Mouse (Mus musculus) neural tube, embryonic 14.5 days (tissue): ENCODE measurements around the gene Treml2. TPM values are rescaled to one million over a fixed set of nuclear protein-coding genes. Genes with fewer than 3 reads are reported as not detected.

Experiments
- ATAC-seq: fragments of 200-750 bp; cut with Nextera tagmentation; 2 replicates; pipeline ENCODE4 v1.8.0; 2017; ENCODE audit warnings: low read depth, mild to moderate bottlenecking, moderate TSS enrichment, moderate library complexity
- H3K27ac ChIP-seq: fragments of 300-500 bp; sonication (generic); 2 replicates; pipeline ENCODE4 v1.5.1; 2014; ENCODE audit warnings: low read depth, mild to moderate bottlenecking, control low read depth, low read length, moderate library complexity, mixed read lengths
- H3K27me3 ChIP-seq: fragments of 300-500 bp; sonication (generic); 2 replicates; pipeline ENCODE4 v1.6.1; 2014; ENCODE audit warnings: low read length; ENCODE audit not compliant: control insufficient read depth, insufficient read depth
- H3K36me3 ChIP-seq: fragments of 300-500 bp; sonication (generic); 2 replicates; pipeline ENCODE4 v1.6.1; 2014; ENCODE audit warnings: low read length, mixed read lengths; ENCODE audit not compliant: control insufficient read depth, insufficient read depth
- H3K4me1 ChIP-seq: fragments of 300-500 bp; sonication (generic); 2 replicates; pipeline ENCODE4 v1.6.1; 2014; ENCODE audit warnings: low read length; ENCODE audit not compliant: control insufficient read depth, insufficient read depth
- H3K4me2 ChIP-seq: fragments of 300-500 bp; sonication (generic); 2 replicates; pipeline ENCODE4 v1.6.1; 2014; ENCODE audit warnings: mild to moderate bottlenecking, low read depth, low read length, control low read depth
- H3K4me3 ChIP-seq: fragments of 300-500 bp; sonication (generic); 2 replicates; pipeline ENCODE4 v1.5.1; 2014; ENCODE audit warnings: low read depth, low read length, control low read depth, mixed read lengths
- H3K9ac ChIP-seq: fragments of 300-500 bp; sonication (generic); replicated peaks from 2 replicates; pipeline ENCODE4 v1.6.1; 2014; ENCODE audit warnings: low read depth, mild to moderate bottlenecking, control low read depth, low read length, mixed read lengths
- H3K9me3 ChIP-seq: fragments of 300-500 bp; sonication (generic); 2 replicates; pipeline ENCODE4 v1.6.1; 2016; ENCODE audit warnings: low read length; ENCODE audit not compliant: control insufficient read depth
- WGBS: fragments of 180-500 bp; shearing (Covaris S2); extraction: QIAGEN DNeasy Blood & Tissue Kit; methylation state at CpG from one replicate; pipeline ENCODE4 v1.1.7; 2014; 5-methylcytosine and 5-hydroxymethylcytosine counted together
- polyA plus RNA-seq: library from polyadenylated mRNA; unstranded; fragments of >200 nt; fragmentation: Nextera tagmentation; extraction: Ambion mirVana; gene quantifications from 2 replicates; pipeline ENCODE4 v1.2.1, GENCODE M21; 2014

Gene Treml2
- polyA plus RNA-seq, 1 experiment from 2014 or later, result 0.05 TPM

DNA sequence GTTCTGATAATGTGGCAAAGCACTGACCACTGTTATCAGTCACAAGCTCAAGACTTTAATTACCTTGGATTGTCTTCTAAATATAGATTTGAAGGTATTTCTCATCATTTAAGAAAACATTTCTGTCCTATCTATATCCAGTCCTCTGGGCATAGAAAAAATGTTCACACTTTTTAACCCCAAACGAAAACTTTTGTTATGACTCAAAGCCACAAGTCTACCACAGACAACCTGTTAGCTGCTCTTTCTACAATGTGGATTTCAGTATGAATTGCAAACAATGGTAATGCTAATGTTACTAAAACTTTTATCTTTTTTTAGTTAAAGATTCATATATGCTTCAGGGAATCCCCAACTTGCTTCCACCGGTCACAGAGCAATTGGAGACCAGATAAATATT is 33.2 kb downstream of the Treml2 start:
- no peak overlapping the region for H3K9ac ChIP-seq
- no peak overlapping the region for H3K4me2 ChIP-seq
- no peaks in the 10 kb centered on the region for H3K27me3 ChIP-seq
- no peaks in the 10 kb centered on the region for H3K36me3 ChIP-seq
- H3K27ac ChIP-seq, result no peak overlapping the region
- no peaks in the 10 kb centered on the region for H3K9me3 ChIP-seq
- WGBS, result 95% methylated on average over 2 of the region's 2 CpGs
- H3K4me3 ChIP-seq, result no peak overlapping the region
- no peaks in the 10 kb centered on the region for H3K4me1 ChIP-seq
- ATAC-seq, result no peak

DNA sequence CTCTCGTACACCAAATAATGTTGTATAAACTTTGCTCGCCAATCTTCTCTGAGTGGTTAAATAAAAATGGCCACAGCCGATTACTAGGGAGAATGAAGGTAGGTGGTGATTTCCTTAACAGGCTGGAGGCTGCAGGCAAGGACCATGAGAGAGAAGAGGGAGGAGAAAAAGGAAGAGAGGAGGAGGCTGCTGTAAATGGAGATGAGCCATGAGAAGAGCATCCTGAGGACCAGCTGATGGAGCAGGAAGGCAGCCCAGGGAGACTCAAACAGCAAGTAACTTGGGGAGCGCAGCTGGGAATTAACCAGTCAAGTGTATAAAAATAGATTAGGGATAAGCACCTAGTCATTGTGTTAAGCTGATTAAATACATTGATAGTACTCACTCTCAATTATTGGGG is 34.9 kb downstream of the Treml2 start:
- WGBS, result 91% methylated on average over 4 of the region's 4 CpGs
- Histone ChIP-seq H3K4me2 (no peak overlapping the region), H3K9me3 (no peaks in the 10 kb centered on the region), H3K36me3 (no peaks in the 10 kb centered on the region), H3K4me1 (no peaks in the 10 kb centered on the region), H3K9ac (no peak overlapping the region), H3K27ac (no peak overlapping the region), H3K4me3 (no peak overlapping the region), H3K27me3 (no peaks in the 10 kb centered on the region)
- no peak for ATAC-seq

DNA sequence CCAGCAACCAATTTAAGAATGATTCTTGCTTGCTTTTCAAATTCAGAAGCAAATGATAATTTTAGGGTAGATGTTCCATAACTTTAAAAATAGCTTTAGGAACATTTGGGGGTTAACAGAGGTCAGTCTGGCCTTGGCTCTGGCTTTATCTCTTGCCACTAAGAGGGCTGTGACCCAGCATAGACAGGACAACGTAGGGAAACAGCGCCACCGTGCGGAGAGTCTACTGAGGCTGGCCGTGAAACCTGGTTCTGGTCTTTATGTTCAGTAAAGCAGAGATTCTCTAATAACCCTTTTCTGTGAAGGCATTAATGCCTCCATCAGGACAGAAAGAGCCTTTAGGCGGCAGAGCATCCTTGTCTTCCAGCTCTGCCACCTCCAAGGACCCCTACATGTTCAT is 37.6 kb downstream of the Treml2 start:
- H3K36me3 ChIP-seq, result no peaks in the 10 kb centered on the region
- ATAC-seq, result no peak
- H3K27ac ChIP-seq, result no peak overlapping the region
- H3K4me2 ChIP-seq, result no peak overlapping the region
- no peaks in the 10 kb centered on the region for H3K27me3 ChIP-seq
- 4% methylated on average over 6 of the region's 6 CpGs for WGBS
- no peak overlapping the region for H3K9ac ChIP-seq
- H3K4me1 ChIP-seq, result no peaks in the 10 kb centered on the region
- no peaks in the 10 kb centered on the region for H3K9me3 ChIP-seq
- H3K4me3 ChIP-seq, result no peak overlapping the region

DNA sequence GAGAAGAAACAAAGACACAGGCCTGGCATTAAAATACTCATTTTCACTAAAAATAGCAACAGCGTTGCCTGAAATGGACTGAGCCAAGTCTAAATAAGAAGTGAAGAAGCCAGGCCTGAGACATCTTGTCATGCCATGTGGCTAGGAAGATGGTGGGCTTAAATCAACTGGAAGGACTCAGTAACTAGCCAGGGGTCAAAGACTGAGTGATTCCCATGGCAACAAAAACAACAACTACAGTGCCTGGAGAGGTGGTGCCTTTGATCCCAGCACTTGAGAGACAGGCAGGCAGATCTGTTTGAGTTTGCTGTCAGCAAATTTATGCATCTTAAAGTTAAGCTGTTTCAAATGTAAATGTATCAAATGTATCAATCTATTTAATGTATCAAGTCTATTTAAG is 41.0 kb downstream of the Treml2 start:
- H3K36me3 ChIP-seq, result no peaks in the 10 kb centered on the region
- no peak overlapping the region for H3K27ac ChIP-seq
- 91% methylated on average over 1 of the region's 1 CpGs for WGBS
- H3K4me2 ChIP-seq, result no peak overlapping the region
- H3K4me3 ChIP-seq, result no peak overlapping the region
- no peaks in the 10 kb centered on the region for H3K27me3 ChIP-seq
- H3K4me1 ChIP-seq, result no peaks in the 10 kb centered on the region
- H3K9ac ChIP-seq, result no peak overlapping the region
- no peaks in the 10 kb centered on the region for H3K9me3 ChIP-seq
- no peak for ATAC-seq

DNA sequence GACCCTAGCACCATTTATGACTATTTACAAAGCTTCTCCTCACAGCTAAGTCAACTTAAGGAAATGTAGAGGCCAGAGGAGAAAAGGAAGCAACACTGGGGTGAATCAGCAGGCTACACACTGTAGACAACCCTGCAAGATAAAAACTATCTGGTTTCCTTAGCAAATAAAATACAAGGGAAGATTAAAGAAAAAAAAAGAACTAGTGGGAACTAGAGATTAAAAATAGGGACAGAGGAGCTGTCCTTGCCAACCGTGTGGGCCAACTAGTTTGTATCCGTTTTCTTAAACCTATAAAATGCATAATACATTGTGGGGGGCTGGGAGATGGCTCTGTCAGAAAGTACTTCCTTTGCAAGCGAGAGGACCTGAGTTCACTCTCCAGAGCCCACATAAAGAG is 42.6 kb downstream of the Treml2 start:
- no peak for ATAC-seq
- Histone ChIP-seq H3K4me2 (no peak overlapping the region), H3K9ac (no peak overlapping the region), H3K4me3 (no peak overlapping the region), H3K27ac (no peak overlapping the region), H3K4me1 (no peaks in the 10 kb centered on the region), H3K36me3 (no peaks in the 10 kb centered on the region), H3K27me3 (no peaks in the 10 kb centered on the region), H3K9me3 (no peaks in the 10 kb centered on the region)
- WGBS, result 73% methylated on average over 3 of the region's 3 CpGs

DNA sequence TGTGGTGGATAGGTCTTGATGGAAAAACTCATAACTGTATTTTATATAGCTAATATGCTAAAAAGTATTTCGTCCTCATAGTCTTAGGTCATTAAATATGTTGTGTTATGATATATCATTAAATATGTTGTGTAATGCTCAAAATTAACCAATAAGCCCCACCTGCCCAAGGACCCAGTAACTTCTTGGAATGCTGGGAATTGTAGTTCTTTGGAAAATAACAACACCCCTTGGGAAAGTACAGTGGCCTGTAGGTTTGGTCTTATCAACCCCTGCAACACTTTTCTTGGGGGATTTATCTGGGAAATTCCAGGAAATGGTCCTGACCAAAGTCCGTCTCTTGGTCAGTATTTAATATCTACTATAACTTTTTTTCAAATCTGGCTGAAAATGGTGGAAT is 43.8 kb downstream of the Treml2 start:
- 95% methylated on average over 2 of the region's 2 CpGs for WGBS
- H3K9ac ChIP-seq, result no peak overlapping the region
- H3K27me3 ChIP-seq, result no peaks in the 10 kb centered on the region
- H3K4me1 ChIP-seq, result no peaks in the 10 kb centered on the region
- H3K4me3 ChIP-seq, result no peak overlapping the region
- no peaks in the 10 kb centered on the region for H3K9me3 ChIP-seq
- H3K4me2 ChIP-seq, result no peak overlapping the region
- H3K36me3 ChIP-seq, result no peaks in the 10 kb centered on the region
- ATAC-seq, result no peak
- H3K27ac ChIP-seq, result no peak overlapping the region

DNA sequence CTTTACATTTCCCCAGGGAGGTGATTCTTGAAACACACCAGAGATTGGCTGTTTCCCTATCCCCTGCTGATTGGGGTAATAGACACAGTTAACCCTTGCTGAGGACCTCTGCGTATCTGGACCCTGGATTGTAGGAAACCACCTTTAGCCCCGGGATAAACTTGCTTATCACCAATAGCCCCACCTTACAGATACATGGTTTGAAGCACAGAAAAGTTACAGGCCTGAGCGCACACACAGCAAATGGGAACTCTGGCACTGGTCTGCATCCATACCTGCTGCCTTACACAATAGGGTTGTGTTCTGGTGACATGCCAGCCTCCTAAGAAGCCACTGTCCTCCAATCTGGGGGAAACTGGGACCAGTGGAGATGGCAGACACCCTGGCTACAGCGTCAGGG is 46.5 kb downstream of the Treml2 start:
- no peak for ATAC-seq
- Histone ChIP-seq H3K9me3 (no peaks in the 10 kb centered on the region), H3K36me3 (no peaks in the 10 kb centered on the region), H3K9ac (no peak overlapping the region), H3K27me3 (no peaks in the 10 kb centered on the region), H3K4me1 (no peaks in the 10 kb centered on the region), H3K27ac (no peak overlapping the region), H3K4me3 (no peak overlapping the region), H3K4me2 (no peak overlapping the region)
- WGBS, result 83% methylated on average over 4 of the region's 4 CpGs

DNA sequence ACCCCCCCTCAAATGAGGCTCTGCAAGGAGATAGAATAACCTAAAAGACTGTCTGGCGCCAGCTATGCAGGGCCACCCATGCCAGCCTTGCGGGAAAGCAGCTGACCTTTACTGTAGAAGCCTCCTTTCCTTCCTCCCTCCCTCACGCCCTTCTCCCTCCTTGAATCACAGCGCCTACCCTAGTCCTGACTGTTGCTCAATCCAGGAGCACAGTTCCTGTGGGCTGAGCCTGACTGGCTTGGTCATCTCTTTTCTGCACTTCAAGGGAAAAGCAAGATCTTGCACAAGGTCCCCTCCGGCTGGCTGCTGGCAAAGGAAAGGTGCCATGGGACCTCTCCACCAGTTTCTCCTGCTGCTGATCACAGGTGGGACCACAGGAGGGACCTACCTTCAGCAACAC is 46.9 kb downstream of the Treml2 start, which contains the start of gene Trem2:
Trem2 (plus strand) TSS at position 171 of the 400 bp plus-strand sequence.
- Histone ChIP-seq H3K9me3 (no peaks in the 10 kb centered on the region), H3K36me3 (no peaks in the 10 kb centered on the region), H3K9ac (no peak within 1 kb of the TSS), H3K4me3 (no peak within 1 kb of the TSS), H3K27ac (no peak within 1 kb of the TSS), H3K4me2 (no peak within 1 kb of the TSS), H3K27me3 (no peaks in the 10 kb centered on the region), H3K4me1 (no peaks in the 10 kb centered on the region)
- 91% methylated on average over 5 of the region's 5 CpGs for WGBS
- no peak for ATAC-seq

DNA sequence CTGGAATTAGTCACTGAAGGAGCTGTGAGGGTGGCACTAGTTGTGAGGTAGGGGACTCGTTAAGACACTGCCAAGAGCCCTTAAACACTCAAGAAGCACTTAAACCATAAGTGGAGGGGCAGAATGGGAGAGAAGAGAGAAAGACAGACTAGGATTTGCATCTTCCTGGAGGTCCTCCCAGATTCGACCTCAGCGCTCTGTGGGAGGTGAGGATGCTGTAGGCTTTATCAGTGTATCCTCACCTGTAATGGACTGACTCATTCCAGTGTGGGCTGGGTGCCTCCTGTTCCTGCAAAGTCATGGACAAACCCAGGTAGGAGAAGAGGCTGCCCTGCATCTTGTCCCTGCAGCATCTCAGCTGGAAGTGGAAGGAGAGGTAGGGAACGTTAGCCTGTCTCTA is 47.5 kb downstream of the Treml2 start:
- Histone ChIP-seq H3K4me2 (no peak overlapping the region), H3K36me3 (no peaks in the 10 kb centered on the region), H3K9ac (no peak overlapping the region), H3K4me3 (no peak overlapping the region), H3K4me1 (no peaks in the 10 kb centered on the region), H3K27me3 (no peaks in the 10 kb centered on the region), H3K27ac (no peak overlapping the region), H3K9me3 (no peaks in the 10 kb centered on the region)
- 71% methylated on average over 4 of the region's 4 CpGs for WGBS
- no peak for ATAC-seq

DNA sequence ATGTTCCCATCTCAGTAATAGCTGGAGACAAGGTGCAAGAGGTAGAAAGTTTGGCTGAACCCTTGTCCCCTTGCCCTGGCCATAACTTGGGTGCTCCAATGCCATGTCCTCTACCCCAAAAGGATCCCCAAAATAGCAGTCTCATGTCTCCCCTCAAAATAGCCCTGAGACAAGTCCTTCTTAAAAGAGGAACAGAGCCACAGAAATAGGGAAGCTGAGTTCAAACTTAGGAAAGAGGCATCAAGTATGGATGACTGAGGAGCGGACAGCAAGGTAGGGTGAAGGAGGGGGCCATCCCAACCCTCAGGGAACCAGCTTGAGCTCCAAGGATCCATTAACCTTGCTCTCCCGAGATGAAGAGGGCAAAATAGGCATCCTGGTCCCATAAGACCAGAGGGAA is 48.0 kb downstream of the Treml2 start:
- H3K4me1 ChIP-seq, result no peaks in the 10 kb centered on the region
- no peak for ATAC-seq
- H3K4me2 ChIP-seq, result no peak overlapping the region
- H3K9ac ChIP-seq, result no peak overlapping the region
- H3K9me3 ChIP-seq, result no peaks in the 10 kb centered on the region
- WGBS, result 88% methylated on average over 2 of the region's 2 CpGs
- no peaks in the 10 kb centered on the region for H3K27me3 ChIP-seq
- H3K36me3 ChIP-seq, result no peaks in the 10 kb centered on the region
- H3K4me3 ChIP-seq, result no peak overlapping the region
- H3K27ac ChIP-seq, result no peak overlapping the region
